Mouse (Mus musculus): Measurements from ENCODE around the gene Gm10073.

DNA sequence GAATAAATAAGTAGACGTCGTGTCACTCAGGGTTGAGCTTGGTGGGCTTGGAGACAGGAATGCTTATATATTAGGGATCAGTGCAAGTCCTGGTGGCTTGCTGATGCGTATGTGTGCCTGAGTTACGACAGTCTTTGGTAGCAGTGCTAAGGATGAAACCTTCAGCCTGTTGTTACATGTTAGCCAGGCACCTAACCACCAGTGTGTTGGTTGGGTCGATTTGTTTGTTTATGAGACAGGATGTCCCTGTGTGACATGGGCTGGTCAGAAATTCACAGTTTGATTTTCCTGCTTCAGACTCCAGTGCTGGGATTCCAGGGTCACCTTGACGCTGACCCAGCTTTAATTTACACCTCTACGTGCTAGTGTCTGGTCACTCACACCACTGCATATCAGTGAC is 32.4 kb upstream of the Gm10073 start:
- no peak for TF ChIP-seq GATA1 (IDR thresholded peaks at IDR 0.05; ENCODE audit: low read length)
- no peak for TF ChIP-seq TAL1 (IDR thresholded peaks at IDR 0.05; ENCODE audit: low read length)

Measured in erythroblast, embryonic 14.5 days (primary cell).